Mouse (Mus musculus) lung, postnatal 0 days (tissue): ENCODE results near the gene Cxcl10.

Source experiments
- CTCF ChIP-seq: IDR thresholded peaks from 2 replicates; pipeline ENCODE4 v1.5.1; 2016; ENCODE audit warnings: antibody characterized with exemption, mild to moderate bottlenecking
- EP300 ChIP-seq: IDR thresholded peaks from 2 replicates; pipeline ENCODE4 v1.6.1; 2016; ENCODE audit warnings: antibody characterized with exemption, mild to moderate bottlenecking, control low read depth

DNA sequence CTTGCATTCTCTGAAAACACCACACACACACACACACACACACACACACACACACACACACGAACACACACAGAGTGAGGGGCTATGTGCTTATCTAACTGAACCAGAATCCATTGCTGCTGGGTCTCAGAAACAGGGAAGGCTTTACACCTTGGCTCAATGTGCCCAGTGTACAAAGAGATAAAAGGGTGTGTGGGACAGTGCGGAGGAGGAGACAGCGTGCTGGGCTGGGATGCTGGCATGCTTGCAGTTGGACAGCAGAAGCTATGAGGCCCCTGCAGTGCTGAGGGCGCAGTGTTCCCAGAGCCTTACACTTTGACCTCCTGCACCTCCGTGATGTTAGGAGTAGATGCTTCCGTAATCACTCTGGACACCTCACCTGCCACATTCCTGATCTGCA lies 47.8 kb upstream of the Cxcl10 start:
- TF ChIP-seq CTCF = no peak
- TF ChIP-seq EP300 = no peak
